30 mouse cellular contexts compared by ENCODE assay signal in the genomic region with DNA sequence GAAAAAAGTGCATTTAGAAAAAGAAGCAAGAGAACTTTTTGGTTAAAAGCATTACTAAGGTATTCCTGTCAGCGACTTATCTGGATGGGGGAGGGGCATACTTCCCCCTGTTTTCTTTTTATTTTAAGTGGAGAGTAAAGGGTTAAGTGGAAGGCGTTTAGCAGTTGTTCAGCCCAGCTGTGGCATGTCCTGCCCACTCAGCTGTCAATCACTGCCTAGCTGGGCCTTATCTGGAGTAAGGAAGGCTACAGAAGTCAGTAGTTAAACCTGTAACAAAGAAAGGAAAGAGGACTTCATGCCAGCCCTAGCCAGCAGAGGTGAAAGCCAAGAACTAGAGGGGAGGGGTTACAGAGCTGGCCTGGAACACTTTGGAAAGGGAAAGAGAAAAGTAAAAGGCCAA.
DNase-seq lines count a peak whose midpoint lies in the region; ATAC-seq and TF ChIP-seq lines count a peak whose summit lies in the region.
"Had no signal": no experiment of that assay in that cellular context is flagged by ENCODE, and none has a peak within 500 bp of the region (broad histone marks: within the 10 kb centered on the region; RNA-seq: fewer than 3 reads in every experiment).

No protein-coding gene starts in this region.

- H3K4me3 ChIP-seq in MEL (ENCODE audit: control insufficient read depth in 1 of 2, insufficient read depth in 1 of 2, low read depth in 2 of 2, low read length in 2 of 2) = no peak overlapping the region
- no peak overlapping the region for H3K4me3 ChIP-seq in kidney, embryonic 16.5 days (ENCODE audit: low read length)
- H3K4me3 ChIP-seq in embryonic facial prominence, embryonic 10.5 days = no peak overlapping the region
- H3K4me3 ChIP-seq: forebrain, embryonic 10.5 days; forebrain, embryonic 13.5 days; gastrocnemius, adult 2 months; heart, embryonic 12.5 days; heart, embryonic 15.5 days had no signal

- no peak for TF ChIP-seq POLR2A in MEL (IDR thresholded peaks at IDR 0.05; ENCODE audit: control insufficient read depth in 1 of 2, insufficient read depth in 1 of 2, low read depth in 1 of 2, low read length in 2 of 2, poor library complexity in 1 of 2)

- H3K9me3 ChIP-seq in MEL (replicated peaks; ENCODE audit: insufficient read depth, low read length) = no peaks in the 10 kb centered on the region
- peaks cover 10% of the 10 kb centered on the region; the same call in 1 of the 2 replicates for H3K9me3 ChIP-seq in kidney, embryonic 16.5 days (ENCODE audit: low read length)
- peaks cover 45% of the 10 kb centered on the region for H3K9me3 ChIP-seq in embryonic facial prominence, embryonic 10.5 days
- H3K9me3 ChIP-seq: G1E had no signal

- no peak for ATAC-seq in kidney, embryonic 16.5 days (ENCODE audit: low FRiP score, low TSS enrichment)
- ATAC-seq: forebrain, embryonic 13.5 days; forebrain, embryonic 16.5 days; hindbrain, postnatal 0 days; intestine, postnatal 0 days had no signal

- H3K36me3 ChIP-seq in MEL (ENCODE audit: control insufficient read depth in 1 of 2, insufficient read depth in 2 of 2, low read length in 2 of 2) = no peaks in the 10 kb centered on the region; a peak in 1 of 4 replicates
- H3K36me3 ChIP-seq in kidney, embryonic 16.5 days (ENCODE audit: insufficient read depth, low read length) = no peaks in the 10 kb centered on the region
- H3K36me3 ChIP-seq in embryonic facial prominence, embryonic 10.5 days (replicated peaks) = no peaks in the 10 kb centered on the region
- H3K36me3 ChIP-seq: forebrain, embryonic 10.5 days; G1E; heart, embryonic 12.5 days; heart, embryonic 15.5 days had no signal

- H3K79me2 ChIP-seq in MEL (ENCODE audit: control insufficient read depth, insufficient read depth, low read length, poor library complexity) = no peaks in the 10 kb centered on the region

- TF ChIP-seq CTCF in MEL (IDR thresholded peaks at IDR 0.05 in 2 of 3, conservative IDR thresholded peaks at IDR 0.05 in 1 of 3; ENCODE audit: control insufficient read depth in 1 of 3, insufficient read depth in 1 of 3, low read depth in 2 of 3, low read length in 3 of 3, poor library complexity in 1 of 3, severe bottlenecking in 1 of 3) = no peak

- H3K4me2 ChIP-seq in kidney, embryonic 16.5 days (replicated peaks; ENCODE audit: low read depth, low read length) = no peak overlapping the region
- H3K4me2 ChIP-seq: forebrain, embryonic 13.5 days; heart, embryonic 12.5 days; heart, embryonic 15.5 days; hindbrain, embryonic 14.5 days had no signal

- H3K27me3 ChIP-seq in MEL (ENCODE audit: control insufficient read depth in 1 of 2, insufficient read depth in 2 of 2, low read length in 2 of 2) = no peaks in the 10 kb centered on the region
- H3K27me3 ChIP-seq in kidney, embryonic 16.5 days (ENCODE audit: insufficient read depth, low read length) = no peaks in the 10 kb centered on the region
- no peaks in the 10 kb centered on the region for H3K27me3 ChIP-seq in embryonic facial prominence, embryonic 10.5 days (replicated peaks; ENCODE audit: low read depth, poor library complexity, severe bottlenecking)
- H3K27me3 ChIP-seq: CH12.LX; forebrain, embryonic 13.5 days; heart, embryonic 12.5 days; heart, embryonic 15.5 days had no signal

- peak; percentile 18 to 59 for DNase-seq in thymus, postnatal 36 days
- DNase-seq in thymus, postnatal 10 days (ENCODE audit: low spot score in 2 of 2) = no peak
- DNase-seq in MEL (ENCODE audit: low read depth, low spot score) (peak; percentile 68), ZHBTc4 (ENCODE audit: low read depth, low spot score) (peak; percentile 33)
- no peak for DNase-seq in gastrocnemius, postnatal 25 days
- no peak for DNase-seq in embryonic facial prominence, embryonic 10.5 days (ENCODE audit: low spot score)
- DNase-seq: adrenal gland, adult 2 months; adrenal gland, postnatal 14 days; B cell, adult 2 months; cerebellum, adult 11 months; cerebellum, adult 2 months; cerebellum, adult 9-11 months; cerebellum, postnatal 25 days; embryo, embryonic 11 days; gastrocnemius, adult 2 months; gastrocnemius, postnatal 14 days; heart, adult 18-20 months; heart, postnatal 10 days; heart, postnatal 4 days had no signal

- TF ChIP-seq RAD21 in MEL (IDR thresholded peaks at IDR 0.05; ENCODE audit: low read depth, low read length) = no peak

- no peak; a peak in 1 of 4 replicates for TF ChIP-seq EP300 in MEL (IDR thresholded peaks at IDR 0.05; ENCODE audit: low read depth in 1 of 2, low read length in 2 of 2)

- H3K9ac ChIP-seq in MEL (ENCODE audit: control insufficient read depth, low read depth, low read length, poor library complexity, severe bottlenecking) = no peak overlapping the region
- H3K9ac ChIP-seq in kidney, embryonic 16.5 days (replicated peaks; ENCODE audit: low read length) = no peak overlapping the region
- H3K9ac ChIP-seq: forebrain, embryonic 13.5 days; heart, embryonic 12.5 days; heart, embryonic 15.5 days; hindbrain, embryonic 14.5 days had no signal

- peaks cover 0 to 3% of the 10 kb centered on the region in 2 experiments; a peak in 2 of 4 replicates for H3K4me1 ChIP-seq in MEL (ENCODE audit: control insufficient read depth in 1 of 2, insufficient read depth in 2 of 2, low read length in 2 of 2)
- H3K4me1 ChIP-seq in kidney, embryonic 16.5 days (ENCODE audit: insufficient read depth, low read length) = no peaks in the 10 kb centered on the region
- no peaks in the 10 kb centered on the region for H3K4me1 ChIP-seq in embryonic facial prominence, embryonic 10.5 days
- H3K4me1 ChIP-seq: forebrain, embryonic 10.5 days; forebrain, embryonic 13.5 days; heart, embryonic 12.5 days; heart, embryonic 15.5 days had no signal

- 46% methylated on average over 2 of the region's 2 CpGs for WGBS in kidney, embryonic 16.5 days
- 50% methylated on average over 2 of the region's 2 CpGs for WGBS in embryonic facial prominence, embryonic 10.5 days

- no peak overlapping the region for H3K27ac ChIP-seq in MEL (ENCODE audit: control insufficient read depth, low read depth, low read length)
- no peak overlapping the region for H3K27ac ChIP-seq in kidney, embryonic 16.5 days (ENCODE audit: low read length)
- no peak overlapping the region for H3K27ac ChIP-seq in embryonic facial prominence, embryonic 10.5 days (replicated peaks)
- H3K27ac ChIP-seq: forebrain, embryonic 10.5 days; forebrain, embryonic 13.5 days; gastrocnemius, adult 2 months; heart, embryonic 15.5 days; hindbrain, embryonic 14.5 days; hindbrain, postnatal 0 days had no signal

TF ChIP-seq in MEL, 35 proteins besides CTCF, POLR2A, EP300 and RAD21:
- TF ChIP-seq ZNF384 (IDR thresholded peaks at IDR 0.05; ENCODE audit: low read depth, low read length) (no peak), MAFK (IDR thresholded peaks at IDR 0.05; ENCODE audit: borderline replicate concordance, low read depth, low read length) (no peak), GATA1 (IDR thresholded peaks at IDR 0.05; ENCODE audit: low read depth, low read length) (0 out of 2 replicates have a peak, but pooled peaks have one; percentile 16), ETS1 (IDR thresholded peaks at IDR 0.05; ENCODE audit: low read depth, low read length) (peak; percentile 34; the same call in 1 of the 2 replicates)
TF ChIP-seq in MEL: peak in this region for 2.

Comparison
In these comparisons a context has a peak if more than half of its experiments do, and no peak if none do; other contexts are left out.
1. DNase-seq: peak in thymus, postnatal 36 days (2 of 2), MEL (single experiment) and ZHBTc4 (single experiment); none in thymus, postnatal 10 days (0 of 2), gastrocnemius, postnatal 25 days (single experiment) and embryonic facial prominence, embryonic 10.5 days (single experiment).